Mouse (Mus musculus) pancreas, adult 10 weeks (tissue): Measurements from ENCODE around the gene Olfr298. TPM values are rescaled to one million over a fixed set of nuclear protein-coding genes. Genes with fewer than 3 reads are reported as not detected.

Experiments
- polyA plus RNA-seq: library from polyadenylated mRNA; stranded (reverse); fragments of 350-450 nt; fragmentation: Illumina TruSeq; extraction: RNeasy Lipid Tissue Mini Kit (QIAGEN cat#74804); gene quantifications from one replicate; pipeline ENCODE4 v1.2.3, GENCODE M21; 2015; ENCODE audit warnings: low read depth, low replicate concordance; ENCODE audit not compliant: insufficient read depth

Gene Olfr298
- polyA plus RNA-seq = not detected

GRCm38 (mm10) chr7:86492384-86492783 is at the start of gene Olfr298:
Olfr298 (minus strand) TSS chr7:86492484.

DNA sequence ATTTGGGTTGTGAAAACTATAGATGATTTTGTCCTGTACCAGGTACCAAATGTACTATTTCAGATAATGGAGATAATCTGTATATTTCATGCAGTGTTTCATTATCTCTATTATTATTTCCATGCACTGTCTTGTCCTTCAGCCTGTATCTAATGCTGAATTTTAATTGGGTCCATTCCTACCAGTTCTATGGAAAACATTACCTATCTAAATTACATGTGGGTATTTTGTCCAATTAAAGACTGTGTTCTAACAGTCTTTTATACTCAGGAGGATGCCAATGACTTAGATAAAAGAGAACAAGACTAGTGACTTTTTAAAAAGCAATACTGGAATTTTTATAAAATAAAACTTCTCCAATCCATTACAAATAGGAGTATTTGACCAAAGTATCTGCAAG is 27.4 kb upstream of the Olfr298 start, which contains the start of gene Olfr297:
Gene Olfr297, plus strand, starts transcription at position 301 of the 400 bp plus-strand sequence.

GRCm38 (mm10) chr7:86459621-86460020 is 32.7 kb downstream of the Olfr298 start, which contains the start of gene Olfr299:
Olfr299 (plus strand) TSS chr7:86459921.

Other genes starting within 250 kb of the Olfr298 start
- gene Vmn2r76, start 246.2 kb downstream of the Olfr298 start, polyA plus RNA-seq = not detected
- gene Olfr310, start 215.3 kb downstream of the Olfr298 start, polyA plus RNA-seq = not detected
- gene Olfr309, start 178.8 kb downstream of the Olfr298 start, polyA plus RNA-seq = not detected
- not detected for gene Olfr308, start 166.9 kb downstream of the Olfr298 start, polyA plus RNA-seq
- gene Olfr307, start 154.9 kb downstream of the Olfr298 start, polyA plus RNA-seq = not detected
- not detected for gene Olfr305, start 125.6 kb downstream of the Olfr298 start, polyA plus RNA-seq
- not detected for gene Olfr304, start 105.8 kb downstream of the Olfr298 start, polyA plus RNA-seq
- not detected for gene Olfr303, start 94.7 kb downstream of the Olfr298 start, polyA plus RNA-seq
- not detected for gene Olfr301, start 88.6 kb downstream of the Olfr298 start, polyA plus RNA-seq
- gene Olfr299, start 32.6 kb downstream of the Olfr298 start, polyA plus RNA-seq = not detected
- not detected for gene Olfr297, start 27.5 kb upstream of the Olfr298 start, polyA plus RNA-seq
- not detected for gene Olfr295, start 91.4 kb upstream of the Olfr298 start, polyA plus RNA-seq
- not detected for gene Olfr294, start 124.2 kb upstream of the Olfr298 start, polyA plus RNA-seq
- not detected for gene Olfr293, start 156.6 kb upstream of the Olfr298 start, polyA plus RNA-seq
- not detected for gene Olfr292, start 195.8 kb upstream of the Olfr298 start, polyA plus RNA-seq